Mouse (Mus musculus) liver, embryonic 14.5 days (tissue): ENCODE data around the gene Ubxn2a.

Experiments used
- CTCF ChIP-seq: IDR thresholded peaks from 2 replicates; pipeline ENCODE4 v1.5.1; 2016; ENCODE audit warnings: antibody characterized with exemption, low read depth, control low read depth
- EP300 ChIP-seq: IDR thresholded peaks from 2 replicates; pipeline ENCODE4 v1.6.1; 2016; ENCODE audit warnings: antibody characterized with exemption, low read depth

GRCm38 (mm10) chr12:4882086-4882485 is 25.4 kb downstream of the Ubxn2a start:
- TF ChIP-seq EP300 (no peak), CTCF (no peak)
